Mouse (Mus musculus): ENCODE results near the gene Thumpd3. TPM values are rescaled to one million over a fixed set of nuclear protein-coding genes. Genes with fewer than 3 reads are reported as not detected.

Gene Thumpd3
- polyA plus RNA-seq, 1 experiment from 2014 or later: 43.4 TPM

DNA sequence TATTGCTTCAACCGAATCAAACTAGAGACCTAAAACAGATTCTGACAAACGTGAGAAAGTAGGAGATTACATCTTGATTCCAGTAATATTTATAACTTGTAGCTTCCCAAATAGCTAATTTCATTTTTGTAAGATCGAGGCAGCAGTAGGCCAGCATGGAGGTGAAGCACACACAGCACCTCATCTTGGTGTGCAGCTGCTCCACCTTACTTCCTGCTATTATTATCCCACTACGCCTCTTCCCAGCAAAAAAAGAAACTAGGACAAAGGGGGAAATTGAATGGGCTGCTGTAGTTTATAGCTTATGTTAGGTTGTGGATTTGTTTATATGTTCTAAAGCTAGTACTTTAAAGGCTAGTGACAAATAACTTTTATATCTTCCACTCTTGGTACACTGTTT is 38.6 kb downstream of the Thumpd3 start:
- H3K36me3 ChIP-seq (ENCODE audit: control insufficient read depth, insufficient read depth): no peaks in the 10 kb centered on the region
- H3K27ac ChIP-seq (ENCODE audit: low read length): no peak overlapping the region
- no peaks in the 10 kb centered on the region for H3K9me3 ChIP-seq (replicated peaks; ENCODE audit: control insufficient read depth, low read length)
- H3K27me3 ChIP-seq (ENCODE audit: control insufficient read depth, insufficient read depth, low read length): no peaks in the 10 kb centered on the region
- H3K9ac ChIP-seq (ENCODE audit: low read length): no peak overlapping the region
- H3K4me3 ChIP-seq (ENCODE audit: low read length): no peak overlapping the region
- 37% methylated on average over 4 of the region's 4 CpGs for WGBS
- H3K4me1 ChIP-seq (ENCODE audit: control insufficient read depth, insufficient read depth, low read length): peaks cover 26% of the 10 kb centered on the region
- ATAC-seq (replicated peaks; ENCODE audit: extremely low read depth, insufficient read depth, low FRiP score): no peak
- no peak overlapping the region for H3K4me2 ChIP-seq (ENCODE audit: low read depth, low read length)

DNA sequence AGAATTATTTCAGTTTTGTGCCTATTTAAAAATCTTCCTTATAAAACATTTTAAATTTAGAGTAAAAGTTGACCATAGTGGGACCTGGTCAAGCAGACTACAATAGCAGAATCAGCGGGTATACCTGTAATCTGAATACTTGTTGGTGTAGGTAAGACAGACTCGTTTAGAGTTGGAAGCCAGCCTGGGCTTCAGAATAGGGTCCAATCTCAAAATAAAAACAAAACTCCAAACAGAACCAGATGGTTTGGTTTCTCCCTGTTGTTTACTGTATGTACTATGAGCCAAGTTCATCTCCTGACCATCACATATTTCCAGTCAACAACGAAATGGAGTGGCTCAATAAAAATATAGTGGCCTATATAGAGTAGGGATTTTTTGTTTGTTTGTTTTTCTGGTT is 47.2 kb downstream of the Thumpd3 start:
- ATAC-seq (replicated peaks; ENCODE audit: extremely low read depth, insufficient read depth, low FRiP score): no peak
- no peak overlapping the region for H3K4me2 ChIP-seq (ENCODE audit: low read depth, low read length)
- H3K9me3 ChIP-seq (replicated peaks; ENCODE audit: control insufficient read depth, low read length): no peaks in the 10 kb centered on the region
- H3K9ac ChIP-seq (ENCODE audit: low read length): no peak overlapping the region
- no peak overlapping the region for H3K27ac ChIP-seq (ENCODE audit: low read length)
- H3K4me3 ChIP-seq (ENCODE audit: low read length): no peak overlapping the region
- H3K4me1 ChIP-seq (ENCODE audit: control insufficient read depth, insufficient read depth, low read length): peaks cover 6% of the 10 kb centered on the region
- 80% methylated on average over 3 of the region's 3 CpGs for WGBS
- no peaks in the 10 kb centered on the region for H3K36me3 ChIP-seq (ENCODE audit: control insufficient read depth, insufficient read depth)
- no peaks in the 10 kb centered on the region for H3K27me3 ChIP-seq (ENCODE audit: control insufficient read depth, insufficient read depth, low read length)

DNA sequence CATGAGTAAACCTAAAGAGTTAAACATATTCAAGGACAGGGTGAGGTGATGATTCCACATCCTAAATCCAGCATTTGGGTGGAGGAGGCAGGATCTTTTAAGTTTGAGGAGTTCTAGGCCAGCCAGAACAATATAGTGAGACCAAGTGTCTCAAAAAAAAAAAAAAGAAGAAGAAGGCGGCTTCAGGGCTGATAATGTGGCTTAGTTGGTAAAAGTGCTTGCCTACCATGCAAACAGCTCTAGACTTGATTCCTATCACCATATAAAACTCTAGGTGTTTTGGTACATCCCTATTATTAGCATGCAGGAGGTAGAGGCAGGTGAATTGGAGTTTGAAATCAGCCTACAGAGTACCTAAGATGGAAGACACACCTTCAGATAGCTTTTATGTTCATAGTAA is 49.5 kb downstream of the Thumpd3 start:
- Histone ChIP-seq H3K36me3 (ENCODE audit: control insufficient read depth, insufficient read depth) (no peaks in the 10 kb centered on the region), H3K4me1 (ENCODE audit: control insufficient read depth, insufficient read depth, low read length) (peaks cover 18% of the 10 kb centered on the region), H3K9me3 (replicated peaks; ENCODE audit: control insufficient read depth, low read length) (no peaks in the 10 kb centered on the region), H3K27ac (ENCODE audit: low read length) (no peak overlapping the region), H3K4me2 (ENCODE audit: low read depth, low read length) (no peak overlapping the region), H3K9ac (ENCODE audit: low read length) (no peak overlapping the region), H3K4me3 (ENCODE audit: low read length) (no peak overlapping the region), H3K27me3 (ENCODE audit: control insufficient read depth, insufficient read depth, low read length) (no peaks in the 10 kb centered on the region)
- ATAC-seq (replicated peaks; ENCODE audit: extremely low read depth, insufficient read depth, low FRiP score): no peak
- WGBS: 72% methylated on average over 1 of the region's 1 CpGs

DNA sequence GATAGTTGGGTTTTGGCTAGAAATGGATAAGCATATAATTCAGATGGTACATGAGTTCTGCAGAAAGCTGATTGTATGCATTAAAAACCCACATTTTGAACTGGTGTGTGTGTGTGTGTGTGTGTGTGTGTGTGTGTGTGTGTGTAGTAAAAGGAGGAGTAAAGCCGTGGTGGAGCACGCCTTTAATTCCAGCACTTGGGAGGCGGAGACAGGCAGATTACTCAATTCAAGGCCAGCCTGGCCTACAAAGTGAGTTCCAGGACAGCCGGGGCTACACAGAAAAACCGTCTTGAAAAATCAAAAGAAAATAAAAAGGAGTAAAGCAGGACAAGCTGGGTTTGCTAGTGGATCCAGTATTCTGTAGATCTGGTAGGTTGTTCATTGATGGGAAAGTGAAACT is 51.6 kb downstream of the Thumpd3 start:
- ATAC-seq (replicated peaks; ENCODE audit: extremely low read depth, insufficient read depth, low FRiP score): no peak
- Histone ChIP-seq H3K4me2 (ENCODE audit: low read depth, low read length) (no peak overlapping the region), H3K9me3 (replicated peaks; ENCODE audit: control insufficient read depth, low read length) (no peaks in the 10 kb centered on the region), H3K27ac (ENCODE audit: low read length) (no peak overlapping the region), H3K4me3 (ENCODE audit: low read length) (no peak overlapping the region), H3K9ac (ENCODE audit: low read length) (no peak overlapping the region), H3K27me3 (ENCODE audit: control insufficient read depth, insufficient read depth, low read length) (no peaks in the 10 kb centered on the region), H3K36me3 (ENCODE audit: control insufficient read depth, insufficient read depth) (no peaks in the 10 kb centered on the region), H3K4me1 (ENCODE audit: control insufficient read depth, insufficient read depth, low read length) (peaks cover 22% of the 10 kb centered on the region)
- 80% methylated on average over 5 of the region's 5 CpGs for WGBS

DNA sequence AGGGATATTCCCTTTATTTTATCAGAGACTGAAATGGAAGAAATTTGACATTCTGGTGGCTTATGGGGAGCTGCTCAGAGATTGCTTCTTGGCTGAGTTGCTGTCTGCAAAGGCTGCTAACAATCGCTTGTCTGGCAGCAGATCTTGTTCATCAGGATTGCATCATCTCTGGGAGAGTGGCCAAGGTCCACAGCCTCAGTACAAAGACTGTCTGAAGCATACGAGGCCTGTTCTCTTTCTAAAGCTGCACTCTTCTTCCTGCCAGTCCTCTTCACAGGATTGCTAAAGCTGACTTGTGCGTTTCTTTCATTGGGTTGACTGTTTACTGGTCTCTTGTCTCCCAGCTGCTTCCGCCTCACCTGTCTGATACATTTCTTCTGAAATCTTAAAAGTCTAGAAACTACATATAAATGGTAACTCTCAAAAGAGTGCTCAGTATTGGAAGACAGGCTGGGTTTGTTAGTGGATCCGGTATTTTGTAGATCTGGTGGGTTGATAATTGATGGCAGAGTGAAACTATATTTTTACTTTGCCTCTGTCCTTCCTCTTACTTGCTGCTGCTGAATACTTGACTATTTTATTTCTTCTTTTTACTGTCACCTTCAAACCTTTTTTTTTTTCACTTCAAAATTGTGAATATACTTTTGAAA is 53.7 kb downstream of the Thumpd3 start:
- Histone ChIP-seq H3K27ac (ENCODE audit: low read length) (peak overlapping the region; percentile 80), H3K4me2 (ENCODE audit: low read depth, low read length) (peak overlapping the region; percentile 42), H3K4me1 (ENCODE audit: control insufficient read depth, insufficient read depth, low read length) (peaks cover 22% of the 10 kb centered on the region), H3K9me3 (replicated peaks; ENCODE audit: control insufficient read depth, low read length) (no peaks in the 10 kb centered on the region), H3K9ac (ENCODE audit: low read length) (peak overlapping the region; percentile 29; the same call in 1 of the 2 replicates), H3K4me3 (ENCODE audit: low read length) (no peak overlapping the region), H3K36me3 (ENCODE audit: control insufficient read depth, insufficient read depth) (no peaks in the 10 kb centered on the region), H3K27me3 (ENCODE audit: control insufficient read depth, insufficient read depth, low read length) (no peaks in the 10 kb centered on the region)
- 16% methylated on average over 5 of the region's 5 CpGs for WGBS
- ATAC-seq (replicated peaks; ENCODE audit: extremely low read depth, insufficient read depth, low FRiP score): peak; percentile 76

DNA sequence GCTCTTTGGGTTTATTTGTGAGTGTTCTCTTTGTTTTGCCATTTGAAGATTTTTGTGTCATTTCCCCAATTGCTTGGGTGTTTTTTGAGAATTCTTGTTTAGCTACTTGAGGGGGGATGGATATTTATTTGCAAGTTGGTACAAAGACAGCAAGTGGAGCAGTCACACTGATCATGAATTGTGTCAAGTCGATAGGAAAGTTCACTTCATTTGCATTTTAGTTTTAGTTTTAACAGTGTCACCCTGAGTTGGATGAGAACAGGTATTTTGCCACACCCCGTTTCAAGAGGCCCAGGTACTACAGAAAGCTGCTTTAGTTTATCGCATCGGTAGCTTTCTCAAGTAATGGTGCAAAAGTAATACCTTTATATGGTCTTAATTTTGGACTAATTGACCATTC is 56.5 kb downstream of the Thumpd3 start:
- peaks cover 4% of the 10 kb centered on the region; the same call in 1 of the 2 replicates for H3K36me3 ChIP-seq (ENCODE audit: control insufficient read depth, insufficient read depth)
- no peaks in the 10 kb centered on the region for H3K9me3 ChIP-seq (replicated peaks; ENCODE audit: control insufficient read depth, low read length)
- 86% methylated on average over 4 of the region's 4 CpGs for WGBS
- no peak overlapping the region for H3K4me3 ChIP-seq (ENCODE audit: low read length)
- H3K27ac ChIP-seq (ENCODE audit: low read length): no peak overlapping the region
- H3K4me2 ChIP-seq (ENCODE audit: low read depth, low read length): no peak overlapping the region
- no peak overlapping the region for H3K9ac ChIP-seq (ENCODE audit: low read length)
- H3K27me3 ChIP-seq (ENCODE audit: control insufficient read depth, insufficient read depth, low read length): no peaks in the 10 kb centered on the region
- ATAC-seq (replicated peaks; ENCODE audit: extremely low read depth, insufficient read depth, low FRiP score): no peak
- peaks cover 16% of the 10 kb centered on the region for H3K4me1 ChIP-seq (ENCODE audit: control insufficient read depth, insufficient read depth, low read length)

DNA sequence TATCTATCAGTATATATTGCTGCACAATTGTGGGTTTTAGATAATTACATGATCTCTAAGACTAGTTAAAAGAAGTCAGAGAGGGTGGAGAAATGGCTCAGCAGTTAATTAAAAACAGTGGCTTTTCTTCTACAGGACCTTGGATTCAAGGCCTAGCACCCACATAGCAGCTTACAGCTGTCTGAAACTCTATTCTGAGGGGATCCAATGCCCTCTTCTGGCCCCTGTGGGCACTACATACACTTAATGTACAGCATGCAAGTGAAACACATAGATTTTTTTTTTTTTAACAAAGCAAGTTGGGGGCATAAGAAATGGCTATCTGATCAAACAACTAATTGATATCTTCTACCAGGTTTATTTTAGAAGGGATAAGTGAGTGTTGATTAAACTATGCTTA is 57.7 kb downstream of the Thumpd3 start:
- Histone ChIP-seq H3K4me2 (ENCODE audit: low read depth, low read length) (no peak overlapping the region), H3K9ac (ENCODE audit: low read length) (no peak overlapping the region), H3K27ac (ENCODE audit: low read length) (no peak overlapping the region), H3K36me3 (ENCODE audit: control insufficient read depth, insufficient read depth) (peaks cover 4% of the 10 kb centered on the region; the same call in 1 of the 2 replicates), H3K4me1 (ENCODE audit: control insufficient read depth, insufficient read depth, low read length) (peaks cover 14% of the 10 kb centered on the region), H3K27me3 (ENCODE audit: control insufficient read depth, insufficient read depth, low read length) (no peaks in the 10 kb centered on the region), H3K4me3 (ENCODE audit: low read length) (no peak overlapping the region), H3K9me3 (replicated peaks; ENCODE audit: control insufficient read depth, low read length) (no peaks in the 10 kb centered on the region)
- no peak for ATAC-seq (replicated peaks; ENCODE audit: extremely low read depth, insufficient read depth, low FRiP score)

DNA sequence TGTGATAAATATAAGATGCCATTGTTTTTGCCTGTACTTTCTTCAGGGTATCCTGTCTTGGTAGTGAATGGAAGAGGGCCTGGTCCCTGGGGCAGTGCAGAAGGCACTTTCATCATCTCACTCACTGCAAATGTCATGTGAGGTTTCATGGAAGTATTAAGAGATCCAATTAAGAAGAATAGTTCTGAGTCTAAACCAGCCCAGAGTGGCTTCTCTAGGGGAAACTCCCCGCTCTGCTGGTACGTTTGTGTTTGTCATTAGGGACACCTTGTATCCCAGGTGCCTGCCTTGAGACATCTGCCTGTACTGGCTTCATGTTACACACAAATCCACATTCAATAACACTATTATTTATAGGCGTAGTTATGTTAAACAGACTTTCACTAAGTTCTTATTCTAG is 63.4 kb downstream of the Thumpd3 start:
- H3K4me3 ChIP-seq (ENCODE audit: low read length): no peak overlapping the region
- 85% methylated on average over 3 of the region's 3 CpGs for whole genome bisulfite sequencing
- H3K27ac ChIP-seq (ENCODE audit: low read length): no peak overlapping the region
- peaks cover 29% of the 10 kb centered on the region for H3K36me3 ChIP-seq (ENCODE audit: control insufficient read depth, insufficient read depth)
- no peak overlapping the region for H3K9ac ChIP-seq (ENCODE audit: low read length)
- no peak for ATAC-seq (replicated peaks; ENCODE audit: extremely low read depth, insufficient read depth, low FRiP score)
- no peaks in the 10 kb centered on the region for H3K27me3 ChIP-seq (ENCODE audit: control insufficient read depth, insufficient read depth, low read length)
- H3K4me2 ChIP-seq (ENCODE audit: low read depth, low read length): no peak overlapping the region
- no peaks in the 10 kb centered on the region for H3K4me1 ChIP-seq (ENCODE audit: control insufficient read depth, insufficient read depth, low read length)
- no peaks in the 10 kb centered on the region for H3K9me3 ChIP-seq (replicated peaks; ENCODE audit: control insufficient read depth, low read length)

DNA sequence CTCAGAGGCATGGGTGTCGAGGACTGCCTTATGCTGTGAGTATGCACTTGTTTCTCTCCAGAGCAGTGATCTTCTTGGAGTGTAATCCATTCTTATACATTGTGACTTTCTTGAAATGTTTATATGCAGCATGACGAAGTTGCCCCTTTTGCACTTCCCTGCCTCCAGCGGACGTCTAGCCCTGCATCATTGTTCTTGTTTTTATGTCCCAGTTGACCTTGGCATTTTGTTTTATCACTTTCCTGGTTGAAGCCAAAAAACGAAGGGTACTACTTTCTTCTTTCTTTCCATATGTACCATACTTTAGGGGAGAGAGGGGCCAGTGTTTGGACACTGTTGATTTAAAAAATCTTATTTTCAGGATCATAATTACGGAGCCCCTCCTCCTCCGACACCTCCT is 63.9 kb downstream of the Thumpd3 start:
- Histone ChIP-seq H3K9ac (ENCODE audit: low read length) (no peak overlapping the region), H3K9me3 (replicated peaks; ENCODE audit: control insufficient read depth, low read length) (no peaks in the 10 kb centered on the region), H3K4me1 (ENCODE audit: control insufficient read depth, insufficient read depth, low read length) (no peaks in the 10 kb centered on the region), H3K4me3 (ENCODE audit: low read length) (no peak overlapping the region), H3K27ac (ENCODE audit: low read length) (no peak overlapping the region), H3K27me3 (ENCODE audit: control insufficient read depth, insufficient read depth, low read length) (no peaks in the 10 kb centered on the region), H3K4me2 (ENCODE audit: low read depth, low read length) (no peak overlapping the region), H3K36me3 (ENCODE audit: control insufficient read depth, insufficient read depth) (peaks cover 33% of the 10 kb centered on the region)
- no peak for ATAC-seq (replicated peaks; ENCODE audit: extremely low read depth, insufficient read depth, low FRiP score)
- 81% methylated on average over 7 of the region's 7 CpGs for WGBS
